Mouse (Mus musculus) c-Kit-positive CD71-negative TER-119-negative erythroid progenitor cells, embryonic 14.5 days (primary cell): ENCODE measurements around the gene 1700020L24Rik.
A peak's percentile ranks its signal among the peaks of the same experiment; 100 is the strongest.

Source experiments
- DNase-seq: peaks from one replicate; pipeline ENCODE4 v3.0.0-alpha.2; 2013; ENCODE audit warnings: low read depth

1700020L24Rik gene

GRCm38 (mm10) chr11:83437377-83437776 is at the start of gene 1700020L24Rik:
Gene 1700020L24Rik, plus strand, starts transcription at chr11:83437677.
- DNase-seq: no peak

DNA sequence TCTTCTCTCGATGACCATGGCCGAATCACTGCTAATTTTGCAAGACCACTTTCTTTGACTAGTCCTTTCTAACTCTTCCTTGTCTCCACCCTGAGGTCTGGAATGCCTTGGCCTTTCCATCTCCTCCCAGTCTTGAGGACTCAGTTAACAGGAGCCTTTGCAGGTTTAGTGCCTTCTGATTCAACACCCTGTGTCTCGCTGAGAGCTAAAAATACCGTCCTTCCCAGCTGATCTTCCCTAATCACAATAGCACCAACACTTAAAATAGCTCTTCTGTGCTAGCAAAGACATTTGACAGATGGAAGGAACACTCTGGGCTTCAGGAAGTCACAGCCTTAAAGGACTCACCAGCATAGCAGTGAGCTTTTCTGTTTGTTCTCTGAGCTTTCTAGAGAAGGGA is 44.4 kb upstream of the 1700020L24Rik start:
- DNase-seq: no peak

GRCm38 (mm10) chr11:83394802-83395439 is 42.6 kb upstream of the 1700020L24Rik start:
- no peak for DNase-seq

DNA sequence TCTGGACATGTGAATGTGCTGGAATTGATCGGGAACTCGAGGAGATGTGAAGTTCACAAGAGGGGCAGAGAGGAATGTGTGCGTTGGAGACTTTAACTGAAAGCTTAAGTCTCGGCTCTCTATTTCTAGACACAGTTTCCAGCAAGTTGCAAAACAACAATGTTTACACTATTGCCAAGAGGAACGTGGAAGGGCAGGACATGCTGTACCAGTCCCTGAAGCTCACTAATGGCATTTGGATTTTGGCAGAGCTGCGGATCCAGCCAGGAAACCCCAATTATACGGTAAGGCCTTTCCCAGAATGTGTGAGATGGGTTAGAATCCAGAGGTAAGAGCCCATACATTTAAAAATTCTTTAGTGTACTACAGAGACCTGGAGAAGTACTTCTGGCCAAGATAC is 39.9 kb upstream of the 1700020L24Rik start:
- no peak for DNase-seq

- DNase-seq: no peak
Measured at GRCm38 (mm10) chr11:83398724-83399123, 38.8 kb upstream of the 1700020L24Rik start.

DNA sequence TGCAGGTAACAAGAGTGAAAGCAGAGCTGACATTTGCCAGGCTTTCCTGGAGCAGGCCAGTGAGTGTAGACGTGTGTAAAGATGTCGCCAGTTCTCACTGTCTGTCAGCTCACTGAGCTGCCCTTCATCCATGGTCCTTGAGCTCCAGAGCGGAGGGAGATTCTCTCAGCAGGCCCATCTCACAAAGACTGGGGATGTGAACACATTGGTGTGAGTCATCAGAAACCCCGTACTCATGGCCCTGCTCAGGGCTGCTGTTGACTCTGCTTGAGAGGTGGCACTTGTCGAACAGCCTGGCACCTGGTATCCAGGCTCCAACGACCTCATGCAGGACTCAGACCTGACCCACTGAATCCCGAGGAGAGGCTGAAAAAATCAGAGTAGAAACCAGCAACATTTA is 33.7 kb upstream of the 1700020L24Rik start:
- DNase-seq: no peak

- DNase-seq: no peak
Measured at GRCm38 (mm10) chr11:83406391-83406790, 31.1 kb upstream of the 1700020L24Rik start.

DNA sequence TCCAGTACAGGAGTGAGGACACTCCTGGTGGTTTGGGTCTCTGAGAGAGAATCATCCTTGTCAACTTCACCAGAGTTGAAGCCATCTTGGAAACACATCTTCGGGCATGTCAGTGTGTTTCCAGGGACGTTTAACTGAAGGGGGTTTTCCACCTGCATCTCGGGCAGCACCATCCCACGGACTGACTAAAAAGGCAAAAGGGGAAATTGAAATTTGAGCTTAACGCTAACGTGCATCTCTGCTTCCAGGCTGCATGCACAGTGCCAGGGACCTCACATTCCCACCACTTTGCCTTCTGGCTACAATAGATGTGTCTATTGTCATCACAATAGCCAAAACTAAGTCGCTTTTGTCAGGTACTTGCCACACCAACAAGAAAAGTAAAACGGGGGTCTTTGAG is 29.2 kb upstream of the 1700020L24Rik start:
- no peak for DNase-seq

- no peak for DNase-seq
Measured at GRCm38 (mm10) chr11:83409087-83409754, 28.3 kb upstream of the 1700020L24Rik start, which contains the start of gene Rasl10b. Gene Rasl10b, plus strand, starts transcription at chr11:83409137.

DNA sequence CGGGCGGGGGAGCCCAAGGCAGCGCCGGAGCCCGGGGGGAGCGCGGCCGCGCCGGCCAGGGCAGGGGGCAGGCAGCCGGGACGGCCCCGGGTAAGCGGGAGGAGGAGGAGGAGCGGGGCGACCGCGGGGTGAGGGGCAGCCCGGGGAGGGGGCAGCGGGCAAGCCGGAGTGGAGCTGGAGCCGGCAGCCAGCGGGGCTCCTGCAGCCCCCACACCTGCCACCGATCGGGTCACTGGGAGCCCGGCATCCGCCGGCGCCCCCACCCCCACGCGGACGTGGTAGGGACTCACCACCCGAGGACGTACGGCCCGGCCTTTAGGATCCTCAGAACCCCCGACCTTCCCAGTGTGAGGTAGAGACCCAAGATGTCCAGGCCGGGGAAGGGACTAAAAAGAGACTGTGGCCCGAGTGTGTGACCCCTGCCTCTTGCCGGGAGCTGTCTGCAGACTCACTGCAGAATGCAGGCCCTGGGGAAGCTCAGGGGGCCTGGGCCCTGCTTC is 27.6 kb upstream of the 1700020L24Rik start:
- no peak for DNase-seq

- no peak for DNase-seq
Measured at GRCm38 (mm10) chr11:83410510-83410909, 27.0 kb upstream of the 1700020L24Rik start.

DNA sequence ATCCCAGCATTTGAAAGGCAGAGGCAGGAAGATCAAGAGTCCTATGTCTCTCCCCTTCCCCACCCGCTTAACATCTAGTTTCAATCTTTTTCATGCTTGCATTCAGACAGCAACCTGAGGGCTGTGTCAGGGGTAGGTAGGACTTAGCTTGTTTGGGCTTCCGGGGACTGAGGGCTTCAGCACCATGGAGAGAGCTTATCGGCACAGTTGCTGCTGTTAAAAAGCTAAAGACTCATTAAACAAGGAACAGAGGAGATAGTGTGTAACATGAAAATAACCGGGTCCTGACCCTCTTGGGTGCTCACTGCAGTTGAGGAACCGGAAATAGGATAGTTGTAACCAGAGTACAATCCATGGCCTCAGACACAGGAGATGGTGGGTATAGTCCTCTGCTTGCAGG is 20.4 kb upstream of the 1700020L24Rik start:
- peak; percentile 78 for DNase-seq

DNA sequence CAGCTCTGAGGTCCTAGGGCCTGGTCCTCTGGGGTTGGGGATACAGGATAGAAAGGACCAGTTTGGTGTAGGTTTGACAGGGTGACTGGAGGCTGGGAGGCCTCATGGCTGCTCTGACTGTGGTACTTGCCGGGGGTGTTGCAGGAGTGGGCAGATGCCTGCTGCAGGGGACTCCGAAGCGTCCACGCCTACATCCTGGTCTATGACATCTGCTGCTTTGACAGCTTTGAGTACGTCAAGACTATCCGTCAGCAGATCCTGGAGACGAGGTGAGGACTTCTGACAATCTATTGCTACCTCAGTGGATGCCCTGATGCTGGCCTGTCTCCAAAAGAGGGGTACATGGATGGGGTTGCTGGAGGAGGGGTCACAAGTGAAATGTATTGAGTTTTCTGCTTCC is 19.8 kb upstream of the 1700020L24Rik start:
- no peak for DNase-seq

DNA sequence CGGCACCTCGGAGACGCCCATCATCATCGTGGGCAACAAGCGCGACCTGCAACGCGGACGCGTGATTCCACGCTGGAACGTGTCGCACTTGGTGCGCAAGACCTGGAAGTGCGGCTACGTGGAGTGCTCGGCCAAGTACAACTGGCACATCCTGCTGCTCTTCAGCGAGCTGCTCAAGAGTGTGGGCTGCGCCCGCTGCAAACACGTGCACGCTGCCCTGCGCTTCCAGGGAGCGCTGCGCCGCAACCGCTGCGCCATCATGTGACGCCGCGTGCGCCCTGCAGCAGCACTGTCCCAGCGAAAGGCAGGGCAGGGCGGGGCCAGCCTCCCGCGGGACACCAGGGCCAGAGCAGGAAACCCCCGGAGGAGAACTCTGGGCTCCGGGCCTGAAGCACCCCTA is 18.9 kb upstream of the 1700020L24Rik start:
- no peak for DNase-seq

DNA sequence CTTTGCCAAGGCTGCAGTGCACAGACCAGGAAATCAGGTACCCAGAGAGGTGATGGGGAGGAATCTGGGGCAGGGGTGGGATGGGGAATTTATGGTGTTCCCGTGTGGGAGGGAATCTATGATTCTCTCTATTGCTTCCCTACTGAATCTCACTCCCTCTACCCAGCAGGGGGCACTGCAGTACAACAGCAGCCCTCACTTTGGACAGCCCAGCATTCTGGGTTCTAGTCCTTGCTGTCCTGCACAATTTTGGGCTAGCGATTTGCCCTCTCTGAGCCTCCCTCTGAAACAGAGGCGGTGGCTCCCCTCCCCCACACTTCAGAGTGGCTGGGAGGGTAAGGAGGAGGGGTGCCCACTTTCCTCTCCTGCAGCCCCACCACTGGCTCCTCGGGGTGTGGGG is 17.1 kb upstream of the 1700020L24Rik start:
- DNase-seq: no peak

DNA sequence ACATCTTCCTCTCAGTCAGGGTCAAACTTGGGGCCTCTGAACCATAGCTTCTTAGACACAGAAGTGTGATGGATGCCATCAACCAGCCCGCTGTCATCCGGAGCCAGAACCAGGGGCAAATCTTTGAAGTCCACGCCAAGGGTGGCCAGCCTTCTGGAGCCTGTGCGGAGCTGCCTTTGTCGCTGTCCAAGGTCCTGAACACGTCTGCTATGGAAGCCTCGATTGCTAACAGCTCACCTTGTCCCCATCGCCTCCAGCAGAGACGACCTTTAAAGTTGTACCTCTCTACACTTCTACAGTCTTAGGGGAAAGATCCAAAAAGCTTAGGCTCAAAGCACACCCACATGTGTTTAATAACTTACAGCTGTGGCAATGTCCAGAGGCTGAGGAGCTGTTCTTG is 16.2 kb upstream of the 1700020L24Rik start:
- peak; percentile 78 for DNase-seq

DNA sequence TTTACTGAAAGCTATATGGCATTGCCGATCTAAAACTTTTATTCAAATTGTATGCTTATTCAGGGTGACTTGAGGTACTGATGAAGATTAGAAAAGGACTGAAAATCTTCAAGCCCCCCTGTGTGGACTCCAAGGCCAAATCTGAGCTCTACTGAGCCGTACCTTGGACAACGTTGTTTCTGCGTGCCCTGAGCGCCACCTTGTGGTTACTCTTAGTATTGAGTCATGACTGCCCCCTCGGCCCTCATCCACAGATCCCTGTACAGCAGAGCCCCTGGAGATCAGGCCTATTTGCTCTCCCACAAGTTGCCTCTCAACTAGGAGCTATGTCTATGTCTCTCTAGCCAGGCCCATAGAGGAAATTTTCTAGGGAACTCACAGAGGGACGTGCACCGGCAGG is 12.8 kb upstream of the 1700020L24Rik start:
- peak; percentile 62 for DNase-seq

GRCm38 (mm10) chr11:83426964-83427363 is 10.5 kb upstream of the 1700020L24Rik start:
- DNase-seq: no peak

DNA sequence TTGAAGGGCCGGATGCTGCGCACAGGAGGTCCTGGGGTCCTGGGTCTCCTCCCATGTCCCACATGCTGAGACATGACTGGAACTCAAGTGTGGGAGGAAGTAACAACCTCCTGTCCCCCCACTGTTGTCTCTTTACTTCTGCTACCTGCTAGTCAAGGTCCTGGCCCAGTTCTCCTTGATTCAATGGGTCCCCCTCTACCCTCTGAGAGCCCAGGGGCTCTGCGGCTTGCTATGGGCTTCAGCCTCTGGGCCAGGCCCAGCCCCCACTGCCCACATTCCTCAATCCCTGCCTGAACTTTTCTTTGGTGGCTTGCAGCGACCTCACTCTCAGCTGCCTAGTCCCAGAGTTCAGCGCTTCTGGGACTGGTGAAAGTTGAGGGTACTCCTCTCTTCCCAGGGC is 8.1 kb upstream of the 1700020L24Rik start, which contains the start of gene Gas2l2:
Gene Gas2l2 (minus strand): TSS at position 101 of the 400 bp plus-strand sequence.
- DNase-seq: no peak

DNA sequence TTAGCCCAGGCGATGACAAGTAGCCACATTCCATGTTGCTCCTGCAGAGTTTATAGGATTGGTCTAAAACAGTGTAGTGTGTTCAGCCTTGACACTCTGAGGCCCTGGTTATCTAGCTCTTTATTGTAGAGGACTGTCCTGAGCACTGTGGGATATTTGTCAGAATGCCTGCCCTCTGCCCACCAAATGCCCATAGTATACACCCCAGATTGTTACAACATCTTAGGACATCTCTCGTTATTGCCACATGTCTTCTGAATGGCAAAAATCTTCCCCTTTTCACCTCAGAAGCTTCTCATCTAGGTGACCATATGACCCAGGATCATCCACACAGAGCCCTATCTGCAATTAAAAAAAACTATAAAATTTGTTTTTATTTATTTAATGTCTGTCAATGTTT is 4.9 kb upstream of the 1700020L24Rik start:
- no peak for DNase-seq

GRCm38 (mm10) chr11:83439426-83440060 is 2.1 kb downstream of the 1700020L24Rik start:
- DNase-seq: no peak

GRCm38 (mm10) chr11:83440081-83441064 is 2.9 kb downstream of the 1700020L24Rik start:
- DNase-seq: peak; percentile 95
